Mouse (Mus musculus) midbrain, postnatal 0 days (tissue): ENCODE data around the gene Tdp2. TPM values are rescaled to one million over a fixed set of nuclear protein-coding genes. Genes with fewer than 3 reads are reported as not detected.

Experiments used
- ATAC-seq: fragments of 200-750 bp; cut with Nextera tagmentation; 2 replicates; pipeline ENCODE4 v1.8.0; 2017; ENCODE audit warnings: moderate number of reproducible peaks, mild to moderate bottlenecking, moderate TSS enrichment, moderate library complexity; ENCODE audit not compliant: low FRiP score
- DNase-seq: peaks from one replicate; pipeline ENCODE4 v3.0.0-alpha.2; 2015; ENCODE audit warnings: low spot score
- H3K27ac ChIP-seq: fragments of 300-500 bp; sonication (generic); 2 replicates; pipeline ENCODE4 v1.5.1; 2014; ENCODE audit warnings: low read depth, mild to moderate bottlenecking, low read length, mixed read lengths
- H3K27me3 ChIP-seq: fragments of 300-500 bp; sonication (generic); 2 replicates; pipeline ENCODE4 v1.6.1; 2014; ENCODE audit warnings: low read length, control low read depth, mixed read lengths; ENCODE audit not compliant: insufficient read depth
- H3K36me3 ChIP-seq: fragments of 300-500 bp; sonication (generic); 2 replicates; pipeline ENCODE4 v1.6.1; 2014; ENCODE audit warnings: low read length, control low read depth, mixed read lengths; ENCODE audit not compliant: insufficient read depth
- H3K4me1 ChIP-seq: fragments of 300-500 bp; sonication (generic); 2 replicates; pipeline ENCODE4 v1.6.1; 2014; ENCODE audit warnings: mild to moderate bottlenecking, control low read depth, antibody characterized with exemption, low read length, mixed read lengths; ENCODE audit not compliant: insufficient read depth
- H3K4me2 ChIP-seq: fragments of 300-500 bp; sonication (generic); 2 replicates; pipeline ENCODE4 v1.6.1; 2014; ENCODE audit warnings: low read depth, mild to moderate bottlenecking, low read length, mixed read lengths; ENCODE audit not compliant: poor library complexity, severe bottlenecking
- H3K4me3 ChIP-seq: fragments of 300-500 bp; sonication (generic); 2 replicates; pipeline ENCODE4 v1.5.1; 2014; ENCODE audit warnings: low read depth, mild to moderate bottlenecking, low read length, moderate library complexity
- H3K9ac ChIP-seq: fragments of 300-500 bp; sonication (generic); replicated peaks from 2 replicates; pipeline ENCODE4 v1.6.1; 2014; ENCODE audit warnings: mild to moderate bottlenecking, low read length, moderate library complexity, mixed read lengths; ENCODE audit not compliant: poor library complexity, severe bottlenecking
- H3K9me3 ChIP-seq: fragments of 300-500 bp; sonication (generic); 2 replicates; pipeline ENCODE4 v1.6.1; 2016; ENCODE audit warnings: low read length, control low read depth
- CTCF ChIP-seq: IDR thresholded peaks from 2 replicates; pipeline ENCODE4 v1.5.1; 2016; ENCODE audit warnings: antibody characterized with exemption, mild to moderate bottlenecking
- WGBS: fragments of 180-500 bp; shearing (Covaris S2); extraction: QIAGEN DNeasy Blood & Tissue Kit; methylation state at CpG from one replicate; pipeline ENCODE4 v1.1.7; 2014; 5-methylcytosine and 5-hydroxymethylcytosine counted together
- polyA plus RNA-seq: library from polyadenylated mRNA; unstranded; fragments of >200 nt; fragmentation: Nextera tagmentation; extraction: Ambion mirVana; gene quantifications from 2 replicates; pipeline ENCODE4 v1.2.1, GENCODE M21; 2015
- total RNA-seq: library from RNA; depleted of rRNA; stranded (reverse); fragments of >200 nt; gene quantifications from 2 replicates; pipeline ENCODE4 v1.2.3, GENCODE M21; 2014

The Tdp2 gene
- total and polyA plus RNA-seq, 2 experiments from 2014 or later = 27.0 to 28.5 TPM

DNA sequence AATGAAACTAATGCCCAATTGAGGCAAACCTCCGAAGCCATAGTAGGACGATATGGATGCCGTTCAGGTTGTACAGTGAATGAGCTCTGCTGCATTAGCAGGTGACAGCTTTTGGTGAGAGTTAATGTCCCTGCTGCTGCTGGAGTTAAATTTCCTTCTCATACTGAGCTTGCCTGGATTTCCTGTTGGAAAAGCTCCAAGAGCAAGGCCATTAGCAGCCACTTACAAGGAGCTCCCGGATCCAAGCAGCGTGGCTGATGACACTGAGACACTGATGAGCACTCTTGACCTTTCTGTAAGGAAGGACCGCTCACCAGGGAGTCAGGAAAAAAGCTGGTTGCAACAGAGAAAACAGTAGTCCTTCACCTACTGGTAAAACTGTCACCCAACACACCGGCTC, 30.5 kb downstream of the Tdp2 start:
- H3K4me2 ChIP-seq = no peak overlapping the region
- no peak overlapping the region for H3K4me3 ChIP-seq
- no peaks in the 10 kb centered on the region for H3K4me1 ChIP-seq
- WGBS = 89% methylated on average over 7 of the region's 7 CpGs
- no peak for ATAC-seq
- H3K27ac ChIP-seq = no peak overlapping the region
- DNase-seq = no peak
- no peaks in the 10 kb centered on the region for H3K9me3 ChIP-seq
- H3K36me3 ChIP-seq = peaks cover 7% of the 10 kb centered on the region
- TF ChIP-seq CTCF = no peak
- no peak overlapping the region for H3K9ac ChIP-seq
- no peaks in the 10 kb centered on the region for H3K27me3 ChIP-seq

DNA sequence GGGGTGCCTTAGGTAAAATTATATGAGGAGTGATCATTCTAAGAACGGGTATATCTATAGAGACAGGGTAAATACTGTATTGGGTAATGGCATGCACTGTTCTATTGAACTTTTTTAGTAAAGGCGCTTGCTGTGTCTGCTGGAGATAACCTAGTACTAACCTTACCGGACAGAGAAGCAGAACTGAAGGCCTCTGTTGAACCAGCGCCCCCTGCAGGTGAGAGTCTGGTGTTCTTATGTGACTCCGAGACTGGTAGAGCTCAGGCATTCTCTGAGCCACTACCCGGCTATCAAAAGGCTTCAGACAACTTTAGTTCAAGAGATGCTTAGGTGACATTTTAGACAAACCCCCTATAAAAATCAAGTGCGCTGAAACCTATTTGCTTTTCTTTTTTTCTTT, 31.0 kb downstream of the Tdp2 start:
- Histone ChIP-seq H3K4me1 (no peaks in the 10 kb centered on the region), H3K4me3 (no peak overlapping the region), H3K9me3 (no peaks in the 10 kb centered on the region), H3K36me3 (peaks cover 4% of the 10 kb centered on the region), H3K27me3 (no peaks in the 10 kb centered on the region), H3K9ac (no peak overlapping the region), H3K4me2 (no peak overlapping the region), H3K27ac (no peak overlapping the region)
- ATAC-seq (no peak), DNase-seq (no peak)
- 66% methylated on average over 7 of the region's 7 CpGs for WGBS
- peak; percentile 37 for TF ChIP-seq CTCF

DNA sequence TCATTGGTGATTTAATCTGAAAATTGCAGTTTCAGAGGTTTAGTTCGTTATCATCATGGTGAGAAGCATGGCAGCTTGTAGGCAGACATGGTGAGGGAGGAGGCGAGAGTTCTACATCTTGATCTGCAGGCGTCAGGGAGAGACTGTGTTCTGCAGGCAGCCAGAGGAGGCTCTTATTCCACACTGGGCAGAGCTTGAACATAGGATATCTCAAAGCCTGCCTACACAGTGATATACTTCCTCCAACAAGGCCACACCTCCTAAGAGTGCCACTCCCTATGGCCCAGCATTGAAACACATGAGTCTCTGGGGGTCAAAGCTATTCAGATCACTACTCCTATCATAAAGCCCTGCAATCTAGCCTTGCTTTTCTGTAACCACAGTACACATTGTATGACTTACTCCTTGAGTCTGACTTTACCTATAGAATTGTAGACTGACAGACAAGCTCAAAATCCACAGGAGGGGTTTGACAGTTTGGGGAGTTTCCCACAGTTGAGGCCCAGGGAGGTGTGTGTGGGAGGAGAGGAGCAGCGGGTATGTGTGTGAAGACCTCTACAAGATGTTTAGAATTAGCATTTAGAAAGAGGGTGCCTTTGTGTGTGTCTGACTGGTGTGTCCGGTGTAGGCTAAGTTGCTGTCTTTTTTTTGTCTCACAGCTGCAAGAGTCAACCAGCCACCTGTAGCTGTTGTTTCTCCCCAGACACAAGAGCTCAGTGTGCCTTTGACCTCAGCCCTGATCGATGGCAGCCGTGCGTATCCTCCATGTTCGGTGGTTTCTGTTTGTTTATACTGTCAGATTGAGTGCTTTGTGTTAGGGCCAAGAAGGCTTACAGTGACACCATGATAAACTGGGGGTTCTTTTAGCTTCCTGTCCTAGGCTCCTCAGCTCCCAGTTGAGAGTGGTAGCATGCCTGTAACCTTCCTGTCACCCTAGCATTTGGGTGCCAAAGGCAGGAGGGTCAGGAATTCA, 35.2 kb downstream of the Tdp2 start:
- H3K4me2 ChIP-seq = no peak overlapping the region
- 69% methylated on average over 9 of the region's 9 CpGs for WGBS
- ATAC-seq = no peak

DNA sequence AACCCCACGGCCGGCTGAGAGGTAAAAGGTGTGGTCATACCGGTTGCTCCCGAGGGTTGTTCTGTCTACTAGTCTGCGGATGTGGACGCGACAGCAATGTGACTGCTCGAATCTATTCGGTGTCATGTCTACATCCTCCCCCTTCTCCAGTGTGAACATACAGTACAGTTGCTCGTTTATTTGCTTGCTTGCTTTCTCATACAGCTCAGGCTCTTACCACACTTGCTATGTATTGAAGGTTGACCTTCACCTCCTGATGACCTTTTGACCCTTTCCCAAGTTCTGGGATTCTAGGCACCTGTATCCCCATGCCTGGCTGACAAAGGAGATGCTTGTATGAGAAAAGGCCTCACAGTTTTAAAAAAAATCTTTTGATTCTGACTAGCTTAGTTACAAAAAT, 36.3 kb downstream of the Tdp2 start:
- DNase-seq (no peak), ATAC-seq (no peak)
- H3K9me3 ChIP-seq = no peaks in the 10 kb centered on the region
- no peaks in the 10 kb centered on the region; the same call in 1 of the 2 replicates for H3K36me3 ChIP-seq
- no peak overlapping the region for H3K4me2 ChIP-seq
- TF ChIP-seq CTCF = no peak
- whole genome bisulfite sequencing = 94% methylated on average over 10 of the region's 10 CpGs
- no peak overlapping the region for H3K27ac ChIP-seq
- H3K4me1 ChIP-seq = no peaks in the 10 kb centered on the region
- no peak overlapping the region for H3K9ac ChIP-seq
- no peak overlapping the region for H3K4me3 ChIP-seq
- no peaks in the 10 kb centered on the region for H3K27me3 ChIP-seq

More for the DNA sequence above, 35.2 kb downstream of the Tdp2 start:
- H3K9me3 ChIP-seq = no peaks in the 10 kb centered on the region
- H3K4me3 ChIP-seq = no peak overlapping the region
- DNase-seq = no peak
- H3K27me3 ChIP-seq = no peaks in the 10 kb centered on the region
- H3K36me3 ChIP-seq = no peaks in the 10 kb centered on the region; the same call in 1 of the 2 replicates
- TF ChIP-seq CTCF = no peak
- H3K9ac ChIP-seq = no peak overlapping the region
- H3K27ac ChIP-seq = no peak overlapping the region
- no peaks in the 10 kb centered on the region for H3K4me1 ChIP-seq

DNA sequence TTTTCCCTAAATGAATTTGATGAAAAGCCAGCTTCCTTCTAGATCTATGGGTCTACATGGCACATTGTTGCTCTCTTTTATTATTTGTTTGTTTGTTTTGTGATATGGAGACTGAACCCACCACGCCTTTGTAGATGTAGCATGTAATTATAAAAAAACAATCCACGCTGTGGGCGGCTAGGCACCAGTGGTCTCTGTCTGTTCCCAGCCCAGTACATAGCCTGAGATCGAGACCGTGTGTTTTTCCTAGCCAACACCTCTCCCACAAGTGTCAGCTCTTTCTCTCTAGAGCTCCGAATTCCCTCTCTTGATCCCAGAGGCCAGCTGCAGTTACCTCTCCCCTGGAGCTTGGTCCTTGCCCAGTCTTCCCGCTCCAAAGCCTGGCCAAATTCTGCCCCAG, 36.8 kb downstream of the Tdp2 start:
- H3K27ac ChIP-seq = no peak overlapping the region
- no peaks in the 10 kb centered on the region for H3K27me3 ChIP-seq
- no peaks in the 10 kb centered on the region; the same call in 1 of the 2 replicates for H3K36me3 ChIP-seq
- H3K9me3 ChIP-seq = no peaks in the 10 kb centered on the region
- ATAC-seq (no peak), DNase-seq (no peak)
- 83% methylated on average over 7 of the region's 7 CpGs for WGBS
- no peaks in the 10 kb centered on the region for H3K4me1 ChIP-seq
- no peak overlapping the region for H3K9ac ChIP-seq
- TF ChIP-seq CTCF = no peak
- H3K4me2 ChIP-seq = no peak overlapping the region
- no peak overlapping the region for H3K4me3 ChIP-seq

DNA sequence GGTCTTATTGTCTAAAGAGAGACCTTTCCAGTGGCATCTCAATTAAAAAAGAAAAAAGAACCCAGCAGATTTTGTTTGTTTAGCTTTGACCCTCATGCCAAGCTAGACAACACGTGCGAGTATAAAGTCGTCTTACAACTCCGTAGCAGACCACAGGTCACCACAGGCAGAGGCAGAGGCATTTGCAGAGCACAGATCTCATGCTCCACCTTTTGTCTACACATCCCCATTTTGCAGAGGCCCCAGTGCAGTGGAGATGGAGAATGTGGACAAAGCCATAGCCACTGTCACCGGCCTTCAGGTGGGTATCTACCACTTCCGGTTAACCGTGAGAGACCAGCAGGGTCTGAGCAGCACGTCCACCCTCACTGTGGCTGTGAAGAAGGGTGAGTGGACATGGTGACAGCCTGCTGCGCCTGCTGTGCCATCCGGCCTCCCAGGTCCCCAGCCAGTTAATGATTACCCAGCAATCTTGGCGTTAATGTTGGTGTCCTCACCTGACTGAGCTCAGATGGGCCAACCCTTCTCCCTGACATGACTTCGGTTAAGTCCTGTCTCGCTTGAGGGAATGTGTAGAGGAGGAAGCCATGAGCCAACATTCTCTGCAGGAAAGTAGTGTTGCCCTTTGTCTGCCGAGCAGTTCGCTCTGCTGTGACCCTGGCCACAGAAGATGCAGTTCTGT, 48.0 kb downstream of the Tdp2 start:
- H3K27ac ChIP-seq = no peak overlapping the region
- H3K4me3 ChIP-seq = no peak overlapping the region
- H3K27me3 ChIP-seq = no peaks in the 10 kb centered on the region
- H3K4me2 ChIP-seq = no peak overlapping the region
- DNase-seq (no peak), ATAC-seq (no peak)
- 90% methylated on average over 15 of the region's 15 CpGs for WGBS
- peaks cover 35% of the 10 kb centered on the region; the same call in 1 of the 2 replicates for H3K36me3 ChIP-seq
- no peaks in the 10 kb centered on the region for H3K4me1 ChIP-seq
- TF ChIP-seq CTCF = no peak
- no peak overlapping the region for H3K9ac ChIP-seq
- H3K9me3 ChIP-seq = 0 out of 2 replicates have a peak, but pooled peaks cover 6% of the 10 kb centered on the region
